Mouse (Mus musculus): ENCODE results near the gene Actl6a. TPM values are rescaled to one million over a fixed set of nuclear protein-coding genes. Genes with fewer than 3 reads are reported as not detected.
"Not testable (repeated sequence)": the region's sequence is repeated elsewhere in the genome, so short reads cannot be mapped to it uniquely, and the experiment has no call there.

Actl6a gene
- polyA plus RNA-seq, 1 experiment from 2014 or later = 75.5 TPM

DNA sequence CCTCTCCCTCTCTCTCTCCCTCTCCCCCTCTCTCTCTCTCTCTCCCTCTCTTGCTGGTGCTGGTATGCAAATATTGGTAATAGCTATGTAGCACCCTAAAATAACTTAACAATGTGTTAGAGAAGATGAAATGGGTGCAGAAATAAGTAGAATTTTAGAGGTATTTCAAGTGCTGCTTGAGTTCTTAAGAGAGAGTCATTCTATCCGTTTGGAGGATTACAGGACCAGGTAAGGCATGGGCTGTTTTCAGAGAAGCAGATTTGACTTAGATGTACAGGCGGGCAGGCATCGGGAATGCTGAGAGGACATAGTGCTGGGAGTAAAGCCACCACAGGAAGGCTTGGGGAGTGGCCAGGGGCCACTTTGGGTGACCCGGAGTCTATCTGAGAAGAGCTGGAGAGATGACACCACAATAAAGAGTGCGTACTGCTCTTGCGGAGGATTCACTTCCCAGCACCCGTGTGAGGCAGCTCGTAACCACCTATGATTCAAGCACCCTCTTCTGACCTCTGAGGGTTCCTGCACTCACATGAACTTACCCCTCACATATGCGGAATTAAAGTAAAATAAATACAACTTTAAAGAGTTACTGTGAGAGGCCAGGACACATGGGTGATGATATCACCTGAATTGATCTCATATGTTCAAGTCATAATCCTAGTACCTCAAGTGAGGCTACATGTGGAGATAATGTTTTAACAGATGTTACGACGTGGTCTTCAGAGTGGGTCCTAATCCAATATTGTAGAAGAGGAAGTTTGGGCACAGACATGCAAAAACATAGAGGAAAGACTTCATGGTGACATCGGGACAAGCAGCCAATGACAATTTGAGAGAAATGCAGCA lies 11.1 kb upstream of the Actl6a start:
- H3K4me3 ChIP-seq (replicated peaks) = no peak overlapping the region
- 51% methylated on average over 12 of the region's 12 CpGs for WGBS (ENCODE audit: insufficient replicate concordance)
- no peak overlapping the region for H3K27ac ChIP-seq (replicated peaks)
- peaks cover 37% of the 10 kb centered on the region for H3K4me1 ChIP-seq (replicated peaks)
- no peaks in the 10 kb centered on the region for H3K36me3 ChIP-seq (replicated peaks)
- H3K27me3 ChIP-seq = no peaks in the 10 kb centered on the region
- H3K4me2 ChIP-seq = peak overlapping the region; percentile 47
- H3K9me3 ChIP-seq (replicated peaks) = no peaks in the 10 kb centered on the region
- no peak for ATAC-seq (ENCODE audit: insufficient read depth)
- no peak overlapping the region for H3K9ac ChIP-seq

DNA sequence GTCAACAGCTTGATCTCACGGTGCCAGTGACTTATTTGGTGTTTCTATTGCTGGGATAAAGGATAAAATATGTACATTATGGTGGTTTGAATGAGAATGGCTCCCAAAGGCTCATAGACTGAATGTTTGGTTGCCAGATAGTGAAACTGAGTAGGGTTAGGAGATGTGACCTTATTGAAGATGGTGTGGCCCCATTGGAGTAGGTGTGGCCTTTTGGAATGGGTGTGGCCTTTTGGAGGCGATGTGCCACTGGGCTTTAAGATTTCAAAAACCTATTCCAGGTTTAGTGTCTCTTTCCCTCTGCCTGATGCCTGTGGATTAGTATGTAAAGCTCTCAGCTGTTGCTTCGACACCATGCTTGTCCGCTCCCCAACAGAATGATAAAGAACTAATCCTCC lies 10.5 kb upstream of the Actl6a start:
- no peaks in the 10 kb centered on the region for H3K27me3 ChIP-seq
- H3K4me2 ChIP-seq = peak overlapping the region; percentile 47
- ATAC-seq (ENCODE audit: insufficient read depth) = 0 out of 2 replicates have a peak, but pooled peaks have one; percentile 50
- H3K9ac ChIP-seq = no peak overlapping the region
- H3K36me3 ChIP-seq (replicated peaks) = no peaks in the 10 kb centered on the region
- peaks cover 32% of the 10 kb centered on the region for H3K4me1 ChIP-seq (replicated peaks)
- H3K27ac ChIP-seq (replicated peaks) = no peak overlapping the region
- 56% methylated on average over 4 of the region's 4 CpGs for WGBS (ENCODE audit: insufficient replicate concordance)
- H3K9me3 ChIP-seq (replicated peaks) = no peaks in the 10 kb centered on the region
- H3K4me3 ChIP-seq (replicated peaks) = no peak overlapping the region

DNA sequence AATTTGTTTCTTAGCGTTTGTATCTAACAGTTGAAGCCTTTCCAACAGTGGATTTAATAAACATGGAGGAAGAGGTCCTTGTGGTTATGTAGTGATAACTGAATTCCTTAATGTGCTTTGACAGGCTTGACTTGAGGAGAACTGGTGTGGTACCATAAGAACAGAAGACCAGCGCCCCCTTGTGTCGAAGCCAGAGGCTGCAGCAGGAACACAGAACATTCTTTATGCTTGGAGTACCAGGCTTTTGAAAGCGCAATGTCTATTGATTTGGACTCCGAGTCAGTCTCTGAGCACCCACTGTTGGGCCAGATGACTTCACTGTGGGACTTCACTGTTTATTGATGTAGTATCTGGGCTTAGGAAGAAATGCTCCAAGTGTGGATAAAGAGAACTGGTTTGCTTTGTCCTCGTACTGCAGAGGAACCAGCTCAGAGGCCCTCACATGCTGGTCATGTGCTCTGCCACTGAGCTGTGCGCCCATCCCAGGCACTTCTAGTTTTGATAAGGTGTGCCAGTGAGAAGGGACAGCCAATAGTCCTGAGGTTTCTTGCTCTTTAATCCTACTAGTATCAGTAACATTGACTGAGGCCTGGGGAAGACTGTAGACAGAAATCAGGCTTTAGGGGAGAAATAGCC lies 7.8 kb upstream of the Actl6a start:
- H3K4me1 ChIP-seq (replicated peaks) = peaks cover 15% of the 10 kb centered on the region
- H3K36me3 ChIP-seq (replicated peaks) = no peaks in the 10 kb centered on the region
- H3K27me3 ChIP-seq = no peaks in the 10 kb centered on the region
- H3K9me3 ChIP-seq (replicated peaks) = no peaks in the 10 kb centered on the region
- H3K4me2 ChIP-seq = no peak overlapping the region
- no peak overlapping the region for H3K4me3 ChIP-seq (replicated peaks)
- ATAC-seq (ENCODE audit: insufficient read depth) = peak; percentile 56; the same call in 1 of the 2 replicates
- H3K27ac ChIP-seq (replicated peaks) = no peak overlapping the region
- WGBS (ENCODE audit: insufficient replicate concordance) = 30% methylated on average over 7 of the region's 7 CpGs
- H3K9ac ChIP-seq = no peak overlapping the region

DNA sequence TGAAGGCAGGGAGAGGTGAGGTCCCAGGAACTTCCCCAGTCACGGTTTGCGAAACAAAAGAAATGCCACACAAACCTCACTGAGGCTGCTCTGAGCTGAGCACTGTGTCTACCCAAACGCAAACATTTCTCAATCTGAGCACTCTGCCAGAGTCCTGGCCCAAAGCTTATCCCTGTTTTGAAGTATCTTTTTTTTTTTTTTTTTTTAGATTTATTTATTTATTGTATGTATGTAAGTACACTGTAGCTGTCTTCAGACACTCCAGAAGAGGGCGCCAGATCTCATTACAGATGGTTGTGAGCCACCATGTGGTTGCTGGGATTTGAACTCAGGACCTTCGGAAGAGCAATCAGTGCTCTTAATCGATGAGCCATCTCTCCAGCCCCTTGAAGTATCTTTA lies 2.1 kb upstream of the Actl6a start:
- H3K9ac ChIP-seq; H3K27ac ChIP-seq (replicated peaks); H3K9me3 ChIP-seq (replicated peaks); ATAC-seq (ENCODE audit: insufficient read depth); H3K27me3 ChIP-seq; H3K4me2 ChIP-seq; H3K4me1 ChIP-seq (replicated peaks); H3K4me3 ChIP-seq (replicated peaks); H3K36me3 ChIP-seq (replicated peaks): not testable (repeated sequence)
- WGBS (ENCODE audit: insufficient replicate concordance) = 78% methylated on average over 6 of the region's 6 CpGs

GRCm38 (mm10) chr3:32704632-32705031 lies 1.5 kb upstream of the Actl6a start:
- H3K27ac ChIP-seq (replicated peaks); H3K9me3 ChIP-seq (replicated peaks); H3K27me3 ChIP-seq; H3K36me3 ChIP-seq (replicated peaks); H3K9ac ChIP-seq; ATAC-seq (ENCODE audit: insufficient read depth); H3K4me2 ChIP-seq; H3K4me3 ChIP-seq (replicated peaks): not testable (repeated sequence)
- H3K4me1 ChIP-seq (replicated peaks) = peaks cover 13% of the 10 kb centered on the region; the same call in 1 of the 2 replicates
- WGBS (ENCODE audit: insufficient replicate concordance) = 87% methylated on average over 10 of the region's 10 CpGs

DNA sequence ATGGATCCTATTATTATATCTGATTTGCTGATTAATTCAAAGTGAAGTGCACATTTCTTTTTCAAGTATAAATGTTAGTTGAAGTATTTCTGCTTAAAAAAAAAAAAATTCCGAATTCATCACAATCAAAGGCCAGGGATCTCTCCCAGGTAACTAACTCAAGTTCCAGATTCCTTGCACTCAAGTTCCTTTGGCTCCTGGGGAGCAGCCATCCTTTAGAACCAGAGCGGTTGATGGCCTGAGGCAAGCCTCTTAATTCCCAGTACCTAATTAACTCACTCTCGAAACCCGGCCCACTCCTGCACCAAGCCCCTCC lies 1.9 kb downstream of the Actl6a start:
- H3K27ac ChIP-seq (replicated peaks) = no peak overlapping the region

DNA sequence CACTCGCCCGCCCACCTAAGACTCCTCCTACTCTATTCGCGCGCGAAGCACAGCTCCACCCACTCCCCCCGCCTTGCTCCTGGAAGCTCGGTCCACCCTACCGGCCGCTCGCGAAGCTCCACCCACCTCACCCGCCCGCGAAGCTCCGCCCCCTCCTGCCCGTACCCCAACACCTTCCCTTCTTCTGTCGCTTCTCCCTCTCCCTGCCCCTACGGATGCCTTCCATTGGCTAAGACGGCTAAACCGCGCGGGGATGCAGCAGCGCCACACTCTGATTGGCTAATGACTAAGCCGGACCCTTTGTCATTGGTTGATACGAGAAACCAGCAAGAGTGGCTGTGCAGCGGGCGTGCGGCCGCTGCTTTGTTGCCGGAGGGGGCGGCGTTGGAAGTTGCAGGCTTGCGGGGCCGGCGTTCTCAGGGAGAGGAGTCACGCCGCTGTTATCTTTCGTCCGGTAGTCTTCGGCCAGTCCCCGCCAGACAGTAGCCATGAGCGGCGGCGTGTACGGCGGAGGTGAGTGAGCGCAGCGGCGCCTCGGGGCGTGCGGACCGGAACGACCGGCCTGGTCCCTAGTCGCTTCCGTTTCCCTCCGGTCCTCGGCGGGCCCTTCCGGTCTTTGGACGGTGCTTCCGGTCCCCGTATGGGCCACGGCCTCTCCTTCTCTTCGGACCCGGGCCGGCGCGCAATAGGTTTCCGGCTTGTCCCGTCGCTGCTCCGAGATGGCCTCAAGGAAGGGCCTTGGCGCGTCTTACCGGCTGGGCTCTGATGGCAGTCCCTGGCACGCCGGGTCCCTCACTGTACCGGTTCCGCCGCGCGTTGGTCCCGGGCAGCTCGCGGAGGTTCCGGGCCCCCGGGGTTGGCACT lies 2.5 kb downstream of the Actl6a start:
- H3K27ac ChIP-seq (replicated peaks) = peak overlapping the region; percentile 90
- peaks cover 23% of the 10 kb centered on the region for H3K36me3 ChIP-seq (replicated peaks)
- H3K27me3 ChIP-seq = no peaks in the 10 kb centered on the region
- peak overlapping the region; percentile 100 for H3K4me3 ChIP-seq (replicated peaks)
- H3K4me2 ChIP-seq = peak overlapping the region; percentile 75
- peaks cover 20% of the 10 kb centered on the region for H3K4me1 ChIP-seq (replicated peaks)
- under 1% methylated on average over 88 of the region's 90 CpGs for WGBS (ENCODE audit: insufficient replicate concordance)
- H3K9me3 ChIP-seq (replicated peaks) = no peaks in the 10 kb centered on the region
- ATAC-seq (ENCODE audit: insufficient read depth) = peak; percentile 99
- peak overlapping the region; percentile 87 for H3K9ac ChIP-seq

More for the DNA sequence above, 1.9 kb downstream of the Actl6a start:
- WGBS (ENCODE audit: insufficient replicate concordance) = 1% methylated on average over 4 of the region's 4 CpGs
- Histone ChIP-seq H3K4me3 (replicated peaks) (peak overlapping the region; percentile 100), H3K36me3 (replicated peaks) (peaks cover 17% of the 10 kb centered on the region), H3K27me3 (no peaks in the 10 kb centered on the region), H3K9me3 (replicated peaks) (no peaks in the 10 kb centered on the region), H3K9ac (no peak overlapping the region), H3K4me1 (replicated peaks) (peaks cover 20% of the 10 kb centered on the region), H3K4me2 (peak overlapping the region; percentile 75)
- no peak for ATAC-seq (ENCODE audit: insufficient read depth)

GRCm38 (mm10) chr3:32709388-32709787 lies 3.3 kb downstream of the Actl6a start:
- no peaks in the 10 kb centered on the region for H3K9me3 ChIP-seq (replicated peaks)
- H3K4me1 ChIP-seq (replicated peaks) = peaks cover 20% of the 10 kb centered on the region
- no peaks in the 10 kb centered on the region for H3K27me3 ChIP-seq
- H3K36me3 ChIP-seq (replicated peaks) = peaks cover 31% of the 10 kb centered on the region
- peak overlapping the region; percentile 87 for H3K9ac ChIP-seq
- H3K4me3 ChIP-seq (replicated peaks) = peak overlapping the region; percentile 100
- 5% methylated on average over 9 of the region's 9 CpGs for WGBS (ENCODE audit: insufficient replicate concordance)
- peak overlapping the region; percentile 75 for H3K4me2 ChIP-seq
- peak overlapping the region; percentile 90 for H3K27ac ChIP-seq (replicated peaks)
- ATAC-seq (ENCODE audit: insufficient read depth) = no peak

- 82% methylated on average over 3 of the region's 3 CpGs for WGBS (ENCODE audit: insufficient replicate concordance)
- H3K4me2 ChIP-seq = no peak overlapping the region
These were observed 7.6 kb downstream of the Actl6a start for GRCm38 (mm10) chr3:32713711-32714110.

DNA sequence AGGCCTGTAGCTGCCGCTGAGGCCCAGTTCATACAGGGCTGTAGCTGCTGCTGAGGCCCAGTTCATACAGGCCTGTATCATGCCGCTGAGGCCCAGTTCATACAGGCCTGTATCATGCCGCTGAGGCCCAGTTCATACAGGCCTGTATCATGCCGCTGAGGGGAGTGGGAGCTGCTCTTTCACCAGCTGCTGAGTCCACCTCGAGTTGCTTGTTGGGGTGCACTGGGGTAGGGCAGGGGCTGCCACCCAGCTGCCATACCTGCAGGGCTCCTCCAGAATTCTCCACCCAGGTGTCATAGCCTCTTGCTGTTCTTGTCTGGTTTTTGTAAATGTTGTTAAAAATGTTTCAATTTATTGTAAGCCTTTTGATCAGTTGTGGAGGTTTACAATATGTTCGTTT lies 11.3 kb downstream of the Actl6a start:
- not testable (repeated sequence) for H3K27ac ChIP-seq (replicated peaks); H3K4me2 ChIP-seq; H3K9ac ChIP-seq; H3K4me3 ChIP-seq (replicated peaks); H3K9me3 ChIP-seq (replicated peaks); ATAC-seq (ENCODE audit: insufficient read depth); H3K27me3 ChIP-seq; H3K4me1 ChIP-seq (replicated peaks)
- H3K36me3 ChIP-seq (replicated peaks) = peaks cover 97% of the 10 kb centered on the region
- WGBS (ENCODE audit: insufficient replicate concordance) = 86% methylated on average over 6 of the region's 6 CpGs

More at GRCm38 (mm10) chr3:32713711-32714110, 7.6 kb downstream of the Actl6a start:
- Histone ChIP-seq H3K9ac (no peak overlapping the region), H3K27me3 (no peaks in the 10 kb centered on the region), H3K27ac (replicated peaks) (no peak overlapping the region), H3K4me1 (replicated peaks) (peaks cover 10% of the 10 kb centered on the region), H3K9me3 (replicated peaks) (no peaks in the 10 kb centered on the region), H3K4me3 (replicated peaks) (no peak overlapping the region), H3K36me3 (replicated peaks) (peaks cover 73% of the 10 kb centered on the region)
- no peak for ATAC-seq (ENCODE audit: insufficient read depth)

GRCm38 (mm10) chr3:32718271-32718670 lies 12.2 kb downstream of the Actl6a start:
- 82% methylated on average over 5 of the region's 5 CpGs for WGBS (ENCODE audit: insufficient replicate concordance)
- Histone ChIP-seq H3K9me3 (replicated peaks) (no peaks in the 10 kb centered on the region), H3K4me2 (no peak overlapping the region), H3K4me3 (replicated peaks) (no peak overlapping the region), H3K4me1 (replicated peaks) (no peaks in the 10 kb centered on the region), H3K36me3 (replicated peaks) (peaks cover 97% of the 10 kb centered on the region), H3K9ac (no peak overlapping the region), H3K27ac (replicated peaks) (no peak overlapping the region), H3K27me3 (no peaks in the 10 kb centered on the region)
- no peak for ATAC-seq (ENCODE audit: insufficient read depth)
